Mouse (Mus musculus) liver, embryonic 16.5 days (tissue): Measurements from ENCODE around the gene Nr1i2. TPM values are rescaled to one million over a fixed set of nuclear protein-coding genes. Genes with fewer than 3 reads are reported as not detected.

Experiments used
- polyA plus RNA-seq: library from polyadenylated mRNA; unstranded; fragments of >200 nt; fragmentation: Nextera tagmentation; extraction: Ambion mirVana; gene quantifications from 2 replicates; pipeline ENCODE4 v1.2.1, GENCODE M21; 2015

The Nr1i2 gene
- polyA plus RNA-seq, 1 experiment from 2014 or later, result 6.9 TPM

Other genes with a start within 250 kb of the Nr1i2 start
- 9.1 and 9.5 TPM in 2 replicates for gene Gsk3b, start 205.8 kb downstream of the Nr1i2 start, polyA plus RNA-seq
- gene Maats1, start 47.3 kb upstream of the Nr1i2 start, polyA plus RNA-seq, result 0.06 TPM in 1 of 2 replicates, not detected in the other
- 209 and 258 TPM in 2 replicates for gene Cox17, start 52.2 kb upstream of the Nr1i2 start, polyA plus RNA-seq
- not detected in 2 replicates for gene Gm21987, start 52.2 kb upstream of the Nr1i2 start, polyA plus RNA-seq
- gene Popdc2, start 67.4 kb upstream of the Nr1i2 start, polyA plus RNA-seq, result 21.8 and 26.4 TPM in 2 replicates
- gene Pla1a, start 138.3 kb upstream of the Nr1i2 start, polyA plus RNA-seq, result 34.8 and 40.4 TPM in 2 replicates
- gene Adprh, start 157.9 kb upstream of the Nr1i2 start, polyA plus RNA-seq, result 28.8 and 31.0 TPM in 2 replicates
- 0.21 and 0.27 TPM in 2 replicates for gene Cd80, start 160.7 kb upstream of the Nr1i2 start, polyA plus RNA-seq
- 10.6 and 11.2 TPM in 2 replicates for gene Timmdc1, start 227.8 kb upstream of the Nr1i2 start, polyA plus RNA-seq